Mouse (Mus musculus) Patski (cell line): ENCODE data around the gene Babam1. TPM values are rescaled to one million over a fixed set of nuclear protein-coding genes. Genes with fewer than 3 reads are reported as not detected.
"Not testable (repeated sequence)": the region's sequence is repeated elsewhere in the genome, so short reads cannot be mapped to it uniquely, and the experiment has no call there.

Source experiments
- ATAC-seq: fragments of 100-300 bp; one replicate; pipeline ENCODE4 v1.8.0; 2021
- CTCF ChIA-PET: fragments of 350-600 bp; sonication (Branson Sonifier 250); formaldehyde crosslinking; loops from one replicate; lab custom pipeline; 2022; ENCODE audit warnings: inconsistent platforms; lab: Charles Lee
- POLR2A ChIA-PET: fragments of 350-600 bp; sonication (Branson Sonifier 250); formaldehyde crosslinking; loops from one replicate; lab custom pipeline; 2022; ENCODE audit warnings: antibody characterized with exemption, inconsistent platforms; lab: Charles Lee
- DNase-seq: peaks from one replicate; pipeline ENCODE4 v3.0.0-alpha.2; 2011; ENCODE audit warnings: low read depth, low spot score
- H3K27me3 ChIP-seq: fragments of 371-371 bp; one replicate; pipeline ENCODE4 v1.5.1; 2021
- CTCF ChIP-seq: fragments of 100-300 bp; IDR thresholded peaks from one replicate; pipeline ENCODE4 v1.5.1; 2021
- in situ Hi-C: fragments of 300-500 bp; cut with MboI; formaldehyde crosslinking; loops from 3 replicates; pipeline ENCODE4 v1.11.1; 2018; ENCODE audit warnings: low pct_unique_long_range_greater_than_20kb, mixed read lengths
- polyA plus RNA-seq: library from polyadenylated mRNA; unstranded; gene quantifications from one replicate; pipeline ENCODE4 v1.2.3, GENCODE M21; 2021

Babam1 gene
- polyA plus RNA-seq, 1 experiment from 2014 or later = 103 TPM

GRCm38 (mm10) chr8:71404951-71405351 lies 8.3 kb downstream of the Babam1 start:
- ChIA-PET CTCF (interaction anchor here (1.2 to 2.8 kb wide), 5 partner anchors 9 to 90 kb away, joined by 3 to 14 read pairs (median 4); partner anchors contain the start of gene Ocel1), POLR2A (interaction anchor here (0.8 to 1.4 kb wide), 6 partner anchors 8 to 37 kb away, joined by 3 to 4 read pairs (median 4); partner anchors contain the start of gene Babam1)
- ATAC-seq = no peak
- in situ Hi-C loops = loop anchor here (5.0 kb wide), 1 partner anchor 33 kb away; the partner anchor contains the start of gene Ocel1
- H3K27me3 ChIP-seq = no peaks in the 10 kb centered on the region
- no peak for TF ChIP-seq CTCF
- no peak for DNase-seq

- in situ Hi-C loops = loop anchor here (5.0 kb wide), 1 partner anchor 33 kb away; the partner anchor contains the start of gene Ocel1
- DNase-seq (peak; percentile 60), ATAC-seq (peak; percentile 77)
- no peaks in the 10 kb centered on the region for H3K27me3 ChIP-seq
- ChIA-PET POLR2A (interaction anchor here (0.8 to 1.4 kb wide), 6 partner anchors 8 to 38 kb away, joined by 3 to 4 read pairs (median 4); partner anchors contain the start of gene Babam1), CTCF (interaction anchor here (1.2 to 2.8 kb wide), 5 partner anchors 9 to 90 kb away, joined by 3 to 14 read pairs (median 4); partner anchors contain the start of gene Ocel1)
- no peak for TF ChIP-seq CTCF
These were observed 8.9 kb downstream of the Babam1 start, which contains the start of gene Ankle1 for GRCm38 (mm10) chr8:71405401-71406098. Gene Ankle1, plus strand, starts transcription at chr8:71406010.

GRCm38 (mm10) chr8:71406099-71407015 lies 9.7 kb downstream of the Babam1 start:
- H3K27me3 ChIP-seq = no peaks in the 10 kb centered on the region
- DNase-seq (no peak), ATAC-seq (peak; percentile 56)
- ChIA-PET CTCF (interaction anchor here (0.9 to 1.2 kb wide), 6 partner anchors 10 to 33 kb away, joined by 3 to 7 read pairs (median 4); partner anchors contain the start of gene Babam1), POLR2A (interaction anchor here (1.4 kb wide), 1 partner anchor 35 kb away, joined by 4 read pairs; no protein-coding TSS in a partner anchor)
- in situ Hi-C loops = loop anchor here (5.0 kb wide), 1 partner anchor 34 kb away; the partner anchor contains the start of gene Ocel1
- TF ChIP-seq CTCF = no peak

GRCm38 (mm10) chr8:71407441-71407840 lies 10.8 kb downstream of the Babam1 start:
- in situ Hi-C loops = loop anchor here (5.0 kb wide), 1 partner anchor 35 kb away; the partner anchor contains the start of gene Ocel1
- no peaks in the 10 kb centered on the region for H3K27me3 ChIP-seq
- ATAC-seq (no peak), DNase-seq (no peak)
- CTCF ChIA-PET = interaction anchor here (0.9 to 1.1 kb wide), 4 partner anchors 11 to 34 kb away, joined by 3 to 4 read pairs (median 4); partner anchors contain the start of gene Babam1
- POLR2A ChIA-PET = no interaction called here
- TF ChIP-seq CTCF = no peak

GRCm38 (mm10) chr8:71408231-71408630 lies 11.6 kb downstream of the Babam1 start:
- TF ChIP-seq CTCF = no peak
- in situ Hi-C loops = loop anchor here (5.0 kb wide), 1 partner anchor 36 kb away; the partner anchor contains the start of gene Ocel1
- H3K27me3 ChIP-seq = no peaks in the 10 kb centered on the region
- DNase-seq (no peak), ATAC-seq (no peak)
- ChIA-PET POLR2A (no interaction called here), CTCF (no interaction called here)

GRCm38 (mm10) chr8:71411535-71412273 lies 15.0 kb downstream of the Babam1 start:
- in situ Hi-C loops = no loop called here
- no peaks in the 10 kb centered on the region for H3K27me3 ChIP-seq
- DNase-seq (no peak), ATAC-seq (no peak)
- TF ChIP-seq CTCF = no peak
- CTCF ChIA-PET = interaction anchor here (1.5 kb wide), 1 partner anchor 52 kb away, joined by 3 read pairs; no protein-coding TSS in a partner anchor
- POLR2A ChIA-PET = interaction anchor here (0.6 kb wide), 1 partner anchor 97 kb away, joined by 4 read pairs; no protein-coding TSS in a partner anchor

- POLR2A ChIA-PET = no interaction called here
- H3K27me3 ChIP-seq = peaks cover 2% of the 10 kb centered on the region
- no peak for TF ChIP-seq CTCF
- DNase-seq (no peak), ATAC-seq (no peak)
- CTCF ChIA-PET = no interaction called here
- in situ Hi-C loops = no loop called here
These were observed 25.5 kb downstream of the Babam1 start for GRCm38 (mm10) chr8:71422121-71422520.

- CTCF ChIA-PET, in situ Hi-C loops, ATAC-seq, DNase-seq, POLR2A ChIA-PET: not testable (repeated sequence)
- H3K27me3 ChIP-seq = peaks cover 13% of the 10 kb centered on the region
These were observed 36.3 kb downstream of the Babam1 start for GRCm38 (mm10) chr8:71432935-71433334.

- ATAC-seq (no peak), DNase-seq (no peak)
- in situ Hi-C loops = no loop called here
- peaks cover 13% of the 10 kb centered on the region for H3K27me3 ChIP-seq
- no peak for TF ChIP-seq CTCF
- POLR2A ChIA-PET = no interaction called here
- CTCF ChIA-PET = interaction anchor here (1.0 kb wide), 1 partner anchor 27 kb away, joined by 3 read pairs; no protein-coding TSS in a partner anchor
These were observed 40.4 kb downstream of the Babam1 start for GRCm38 (mm10) chr8:71437041-71437440.
